Mouse (Mus musculus): ENCODE results near the gene Gnb3.

The Gnb3 gene

DNA sequence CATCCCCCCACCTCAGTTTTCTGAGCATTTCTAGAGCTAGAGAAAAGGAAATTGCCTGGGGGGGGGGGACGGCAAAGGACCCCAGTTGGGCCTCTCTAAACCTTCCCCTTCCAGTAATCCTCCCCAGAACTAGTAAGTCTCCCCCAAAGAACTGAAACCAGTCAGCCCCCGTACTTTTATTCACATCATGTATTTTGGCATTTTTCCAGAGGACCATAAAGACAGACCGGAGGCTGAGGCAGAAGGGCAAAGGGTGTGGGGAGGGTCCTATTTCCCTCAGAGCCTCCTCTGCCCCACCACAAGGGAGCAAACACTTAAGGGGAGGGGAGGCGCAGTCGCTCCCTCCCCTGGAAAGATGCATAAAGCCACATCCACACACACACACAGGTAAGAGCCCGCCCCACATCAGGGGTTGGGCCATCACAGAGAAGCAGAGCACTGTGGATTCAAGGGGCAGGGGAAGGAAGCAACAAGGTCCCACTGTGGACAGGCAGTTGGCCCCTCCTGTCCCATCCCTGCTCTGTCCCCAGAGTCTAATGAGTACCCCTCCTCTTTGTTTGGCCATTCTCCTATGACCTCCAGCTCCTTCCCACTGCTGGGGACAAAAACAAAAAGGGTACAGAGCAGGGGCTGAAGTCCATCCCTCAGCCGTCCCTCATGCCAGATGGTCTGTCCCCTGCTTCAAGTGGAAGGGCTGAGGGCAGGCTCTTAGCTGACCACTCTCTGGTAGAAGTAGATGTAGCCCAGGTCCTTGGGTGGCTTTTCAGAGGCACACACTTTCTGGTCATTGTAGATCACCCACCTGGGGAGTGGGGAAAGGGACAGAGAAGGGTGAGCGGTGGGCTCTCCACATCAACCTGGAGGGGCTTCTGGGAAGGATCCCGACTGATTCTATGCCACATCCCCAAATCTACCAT is 25.0 kb downstream of the Gnb3 start:
- DNase-seq, result peak in 1 of 2 experiments; percentile 26

DNA sequence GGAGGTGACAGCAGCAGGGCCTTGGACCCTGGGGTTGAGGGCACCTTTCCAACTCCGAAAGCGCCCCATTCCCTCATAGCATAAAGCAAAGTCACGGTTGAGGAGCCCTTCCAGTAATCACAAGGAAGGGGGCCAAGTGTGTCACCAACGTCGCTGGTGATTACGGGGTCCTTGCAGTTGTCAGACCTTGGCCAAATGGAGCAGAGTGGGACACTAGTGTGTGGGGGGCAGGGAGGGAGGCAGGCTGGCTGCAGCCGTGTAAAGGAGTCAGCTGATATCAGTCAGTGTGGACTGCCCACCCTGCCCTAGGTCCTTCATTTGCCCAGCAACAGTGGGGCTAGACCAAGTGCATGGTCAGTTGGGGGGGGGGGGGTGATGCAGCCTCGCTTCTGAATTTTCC is 25.6 kb downstream of the Gnb3 start:
- DNase-seq, result peak in 1 of 2 experiments; percentile 56

DNA sequence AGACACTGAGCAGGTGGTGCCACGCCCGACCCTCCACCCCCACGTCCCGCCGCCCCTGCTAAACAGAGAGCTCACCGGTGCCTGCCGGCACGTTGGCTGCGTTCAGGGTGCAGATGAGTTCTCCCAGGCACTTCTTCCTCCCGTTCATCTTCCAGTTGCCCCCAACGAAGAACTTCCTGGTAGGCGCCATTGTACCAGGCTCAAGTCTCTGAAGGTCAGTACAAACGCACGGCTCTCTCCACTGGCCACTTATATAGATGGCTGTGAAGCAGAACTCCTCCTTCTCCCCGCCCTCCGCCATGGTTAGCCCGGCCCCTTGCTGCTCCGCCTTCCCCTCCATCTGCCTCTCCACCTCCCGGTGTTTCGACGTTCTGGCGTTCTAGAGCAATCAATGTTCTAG is 26.1 kb downstream of the Gnb3 start, which contains the start of gene Tpi1:
TSS of gene Tpi1 (minus strand) at position 364 of the 400 bp plus-strand sequence.
- DNase-seq, result peak; percentile 93 to 96

GRCm38 (mm10) chr6:124813496-124813895 is 26.6 kb downstream of the Gnb3 start:
- DNase-seq, result peak; percentile 72 to 83

DNA sequence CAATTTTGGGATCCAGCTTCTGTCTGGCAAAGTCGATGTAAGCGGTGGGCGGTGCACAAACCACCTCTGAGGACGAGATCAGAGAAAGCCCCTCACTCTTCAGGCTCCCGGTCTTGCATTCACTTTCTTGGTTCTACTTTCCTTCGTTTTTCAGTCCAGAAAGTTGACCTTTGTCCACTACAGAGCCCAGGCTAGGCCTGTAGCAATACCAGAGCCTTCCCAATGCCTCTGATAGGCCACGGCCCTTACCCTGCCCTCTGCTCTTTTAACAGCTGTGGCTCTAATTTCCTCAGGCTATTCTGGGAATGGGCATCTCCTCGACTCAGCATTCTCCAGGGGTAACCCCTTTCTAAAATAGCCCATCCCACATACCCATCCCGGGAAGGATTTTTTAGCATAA is 27.2 kb downstream of the Gnb3 start:
- peak; percentile 31 to 63 for DNase-seq

- peak; percentile 42 to 62 for DNase-seq
Measured at GRCm38 (mm10) chr6:124811701-124812560, 28.1 kb downstream of the Gnb3 start.

DNA sequence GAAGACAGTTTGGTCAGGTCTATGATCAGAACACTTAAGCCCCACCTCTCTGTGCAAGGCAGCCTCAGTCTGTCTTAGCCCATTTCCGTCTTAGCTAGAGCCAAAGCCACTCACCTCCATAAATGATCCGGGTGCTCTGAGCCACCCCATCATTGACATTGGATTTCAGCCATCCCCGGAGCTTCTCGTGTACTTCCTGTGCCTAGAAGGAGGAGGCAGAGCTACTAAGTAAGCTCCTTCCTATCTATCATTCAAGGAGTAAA is 28.7 kb downstream of the Gnb3 start:
- DNase-seq, result peak in 1 of 2 experiments; percentile 45

DNA sequence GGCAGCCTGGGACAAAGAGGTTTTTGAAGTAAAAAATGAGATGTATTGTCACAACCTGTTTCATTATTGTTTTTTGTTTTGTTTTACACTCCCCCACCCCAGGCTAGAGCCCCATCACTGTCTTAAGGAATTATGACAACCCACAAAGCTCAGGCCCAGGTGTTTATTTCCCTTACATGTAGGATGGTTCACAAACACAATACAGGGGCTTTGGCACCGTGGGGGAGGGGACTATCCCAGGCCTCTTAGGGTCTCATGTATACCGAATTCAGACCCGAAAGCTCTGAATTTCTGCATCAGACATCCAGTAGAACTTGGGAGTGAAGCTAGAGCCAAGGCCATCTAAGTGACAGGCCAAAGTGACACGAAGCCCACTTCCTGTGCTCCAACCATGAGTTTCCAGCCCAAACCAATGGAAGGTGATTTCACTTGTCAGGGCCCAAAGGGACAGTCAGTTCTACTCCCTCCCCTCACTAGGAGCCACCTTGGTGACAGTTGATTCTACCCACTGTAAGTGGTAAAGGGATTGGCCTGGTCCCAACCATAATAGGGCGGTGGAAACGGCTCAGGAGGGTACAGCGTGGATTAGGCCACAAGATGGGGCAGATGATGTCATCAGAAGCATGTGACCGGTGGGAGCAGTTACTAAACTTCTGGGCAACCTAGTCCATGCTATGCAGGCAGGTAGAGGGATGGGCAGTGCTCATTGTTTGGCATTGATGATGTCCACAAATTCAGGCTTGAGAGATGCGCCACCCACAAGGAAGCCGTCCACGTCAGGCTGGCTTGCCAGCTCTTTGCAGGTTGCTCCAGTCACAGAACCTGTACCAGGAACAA is 29.3 kb downstream of the Gnb3 start:
- DNase-seq, result peak in 1 of 2 experiments; percentile 38

- DNase-seq, result peak in 1 of 2 experiments; percentile 47
Measured at GRCm38 (mm10) chr6:124809775-124810538, 30.1 kb downstream of the Gnb3 start.

GRCm38 (mm10) chr6:124809052-124809774 is 30.9 kb downstream of the Gnb3 start:
- DNase-seq, result peak; percentile 87 to 92

DNA sequence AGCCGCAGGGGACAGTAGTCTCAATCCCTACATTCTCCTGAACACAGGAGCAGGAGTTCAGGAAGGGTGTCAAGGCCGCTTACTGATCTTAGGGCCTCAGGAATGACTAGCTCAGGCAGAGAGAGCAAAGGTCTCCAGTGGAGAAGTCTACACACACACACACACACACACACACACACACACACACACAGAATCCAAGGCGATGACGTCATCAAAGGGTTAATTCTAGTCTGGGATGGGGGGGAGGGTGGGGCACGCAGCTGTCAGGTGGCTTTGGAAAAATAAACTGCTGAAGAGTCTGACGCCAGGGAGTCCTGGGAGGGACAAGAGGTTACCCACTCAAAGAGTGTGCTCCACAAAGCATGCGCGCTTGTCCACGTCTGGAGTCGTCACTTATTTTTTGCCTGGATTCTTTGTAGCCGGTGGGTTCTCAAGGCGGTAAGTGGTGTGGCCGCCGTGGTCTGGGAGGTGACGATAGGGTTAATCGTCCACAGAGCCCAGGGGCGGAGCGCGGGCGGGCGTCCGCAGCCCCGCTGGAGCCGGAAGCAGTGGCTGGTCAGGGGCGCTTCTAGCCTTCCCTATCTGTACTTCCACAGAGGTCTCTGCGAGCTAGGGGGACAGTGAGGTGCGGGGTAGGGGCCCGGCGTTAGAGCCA is 31.6 kb downstream of the Gnb3 start, which contains the start of gene Spsb2:
TSS of gene Spsb2 (plus strand) at position 304 of the 655 bp plus-strand sequence.
- peak; percentile 81 to 92 for DNase-seq

- DNase-seq, result no peak
Measured at GRCm38 (mm10) chr6:124807986-124808357, 32.1 kb downstream of the Gnb3 start.

- DNase-seq, result no peak
Measured at GRCm38 (mm10) chr6:124807366-124807765, 32.7 kb downstream of the Gnb3 start.

- no peak for DNase-seq
Measured at GRCm38 (mm10) chr6:124806446-124807140, 33.5 kb downstream of the Gnb3 start.

- DNase-seq, result peak; percentile 99
Measured at GRCm38 (mm10) chr6:124805341-124806321, 34.4 kb downstream of the Gnb3 start.

DNA sequence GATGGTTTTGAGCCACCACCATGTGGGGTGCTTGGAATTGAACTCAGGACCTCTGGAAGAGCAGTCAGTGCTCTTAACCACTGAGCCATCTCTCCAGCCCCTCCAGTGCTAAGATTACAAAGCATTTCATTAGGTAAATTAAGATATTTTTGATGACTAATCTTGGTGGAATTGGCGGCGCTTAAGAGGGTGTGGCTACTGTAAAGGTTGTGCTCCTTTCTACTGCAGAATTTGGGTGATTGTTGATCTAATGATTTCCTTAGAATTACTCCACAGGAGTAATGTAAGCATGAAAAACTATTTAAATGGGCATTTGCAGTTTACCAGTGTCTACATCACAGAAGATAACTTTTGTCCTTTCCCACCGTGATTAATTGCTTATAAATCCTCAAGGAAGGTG is 35.7 kb downstream of the Gnb3 start:
- peak in 1 of 2 experiments; percentile 6 for DNase-seq

DNA sequence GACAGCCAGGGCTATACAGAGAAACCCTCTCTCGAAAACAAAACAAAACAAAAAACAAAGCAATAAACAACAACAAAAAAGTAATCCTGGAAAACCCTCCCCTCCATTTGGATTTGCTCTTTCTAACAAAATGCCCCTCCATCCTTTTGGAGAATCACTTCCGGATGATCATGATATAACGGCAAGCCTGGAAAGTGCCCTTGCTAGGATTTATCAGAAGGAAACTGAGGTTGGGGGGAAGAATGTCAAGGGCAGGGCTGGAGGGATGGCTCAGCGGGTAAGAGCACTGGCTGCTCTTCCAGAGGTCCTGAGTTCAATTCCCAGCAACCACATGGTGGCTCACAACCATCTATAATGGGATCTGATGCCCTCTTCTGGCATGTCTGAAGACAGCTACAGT is 36.4 kb downstream of the Gnb3 start:
- DNase-seq, result peak in 1 of 2 experiments; percentile 16

- peak in 1 of 2 experiments; percentile 4 for DNase-seq
Measured at GRCm38 (mm10) chr6:124803061-124803460, 37.0 kb downstream of the Gnb3 start.

DNA sequence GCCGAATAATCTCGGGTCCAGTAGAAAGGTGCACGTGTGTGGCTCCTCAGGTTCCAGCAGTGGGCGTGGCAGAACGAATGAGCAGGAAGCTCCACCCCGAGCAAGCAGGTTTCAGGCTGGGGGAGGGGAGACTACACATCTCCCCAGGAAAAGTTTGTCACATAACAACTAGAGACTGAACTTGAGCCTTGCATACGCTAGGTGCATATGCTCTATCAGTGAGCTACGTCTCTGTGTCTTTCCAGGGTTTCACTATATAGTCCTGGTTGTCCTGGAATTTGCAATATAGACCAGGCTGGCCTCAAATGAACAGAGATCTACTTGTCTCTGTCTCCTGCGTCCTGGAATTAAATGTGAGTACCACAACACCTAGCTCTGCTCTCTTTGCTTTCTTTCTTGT is 37.7 kb downstream of the Gnb3 start:
- DNase-seq, result peak in 1 of 2 experiments; percentile 32
